Mouse (Mus musculus) embryo, embryonic 11 days (tissue): Measurements from ENCODE around the gene Prss33.
A peak's percentile ranks its signal among the peaks of the same experiment; 100 is the strongest.
"Not testable (repeated sequence)": the region's sequence is repeated elsewhere in the genome, so short reads cannot be mapped to it uniquely, and the experiment has no call there.

Source experiments
- DNase-seq: peaks from one replicate; pipeline ENCODE4 v3.0.0-alpha.2; 2015

Gene Prss33

GRCm38 (mm10) chr17:23836006-23836575 is at the start of gene Prss33:
TSS of gene Prss33 (minus strand) at chr17:23836056.
- no peak for DNase-seq

- not testable (repeated sequence) for DNase-seq
Measured at GRCm38 (mm10) chr17:23880576-23880975, 44.7 kb upstream of the Prss33 start, which contains the start of the genes Dcpp1 and Dcpp2. TSS of gene Dcpp1 (plus strand) at chr17:23880876. TSS of gene Dcpp2 (plus strand) at chr17:23880880.

GRCm38 (mm10) chr17:23877166-23877565 is 41.3 kb upstream of the Prss33 start:
- DNase-seq = no peak

- DNase-seq = no peak
Measured at GRCm38 (mm10) chr17:23876741-23877140, 40.9 kb upstream of the Prss33 start.

GRCm38 (mm10) chr17:23873884-23874856 is 38.3 kb upstream of the Prss33 start:
- peak; percentile 75 for DNase-seq

GRCm38 (mm10) chr17:23868513-23868912 is 32.7 kb upstream of the Prss33 start:
- DNase-seq = no peak

- no peak for DNase-seq
Measured at GRCm38 (mm10) chr17:23867756-23868155, 31.9 kb upstream of the Prss33 start, which contains the start of gene Prss21. TSS of gene Prss21 (plus strand) at chr17:23868056.

GRCm38 (mm10) chr17:23862926-23863325 is 27.1 kb upstream of the Prss33 start:
- no peak for DNase-seq

GRCm38 (mm10) chr17:23857913-23858312 is 22.1 kb upstream of the Prss33 start:
- no peak for DNase-seq

- DNase-seq = no peak
Measured at GRCm38 (mm10) chr17:23857193-23857592, 21.3 kb upstream of the Prss33 start.

GRCm38 (mm10) chr17:23854229-23854765 is 18.4 kb upstream of the Prss33 start:
- DNase-seq = no peak

- DNase-seq = peak; percentile 70
Measured at GRCm38 (mm10) chr17:23853292-23853691, 17.4 kb upstream of the Prss33 start.

GRCm38 (mm10) chr17:23850853-23851749 is 15.2 kb upstream of the Prss33 start:
- DNase-seq = peak; percentile 76

- no peak for DNase-seq
Measured at GRCm38 (mm10) chr17:23850028-23850427, 14.2 kb upstream of the Prss33 start.

GRCm38 (mm10) chr17:23843812-23844273 is 8.0 kb upstream of the Prss33 start, which contains the start of the genes Prss32 and Prss41:
TSS of gene Prss32 (plus strand) at chr17:23843855.
TSS of gene Prss41 (minus strand) at chr17:23844172.
- DNase-seq = peak; percentile 74

GRCm38 (mm10) chr17:23843141-23843811 is 7.4 kb upstream of the Prss33 start:
- DNase-seq = peak; percentile 25

- peak; percentile 82 for DNase-seq
Measured at GRCm38 (mm10) chr17:23841145-23841544, 5.3 kb upstream of the Prss33 start.

GRCm38 (mm10) chr17:23831201-23831600 is 4.7 kb downstream of the Prss33 start:
- no peak for DNase-seq

GRCm38 (mm10) chr17:23829064-23829619 is 6.7 kb downstream of the Prss33 start, which contains the start of gene Elob:
TSS of gene Elob (minus strand) at chr17:23829136.
- peak; percentile 95 for DNase-seq

GRCm38 (mm10) chr17:23828271-23829001 is 7.4 kb downstream of the Prss33 start:
- DNase-seq = peak; percentile 75
